Mouse (Mus musculus) midbrain, embryonic 13.5 days (tissue): Measurements from ENCODE around the gene Kras. TPM values are rescaled to one million over a fixed set of nuclear protein-coding genes. Genes with fewer than 3 reads are reported as not detected.

Experiments
- ATAC-seq: fragments of 200-750 bp; cut with Nextera tagmentation; 2 replicates; pipeline ENCODE4 v1.8.0; 2017; ENCODE audit warnings: mild to moderate bottlenecking, moderate TSS enrichment, moderate library complexity
- H3K27ac ChIP-seq: fragments of 300-500 bp; sonication (generic); 2 replicates; pipeline ENCODE4 v1.5.1; 2015; ENCODE audit warnings: inconsistent platforms, mild to moderate bottlenecking, moderate library complexity
- H3K27me3 ChIP-seq: fragments of 300-500 bp; sonication (generic); 2 replicates; pipeline ENCODE4 v1.6.1; 2015; ENCODE audit warnings: mild to moderate bottlenecking, inconsistent platforms
- H3K36me3 ChIP-seq: fragments of 300-500 bp; sonication (generic); 2 replicates; pipeline ENCODE4 v1.6.1; 2015; ENCODE audit warnings: mild to moderate bottlenecking, inconsistent platforms
- H3K4me1 ChIP-seq: fragments of 300-500 bp; sonication (generic); replicated peaks from 2 replicates; pipeline ENCODE4 v1.6.1; 2015; ENCODE audit warnings: inconsistent platforms
- H3K4me2 ChIP-seq: fragments of 300-500 bp; sonication (generic); replicated peaks from 2 replicates; pipeline ENCODE4 v1.6.1; 2015; ENCODE audit warnings: moderate library complexity, mild to moderate bottlenecking, inconsistent platforms
- H3K4me3 ChIP-seq: fragments of 300-500 bp; sonication (generic); replicated peaks from 2 replicates; pipeline ENCODE4 v1.5.1; 2015; ENCODE audit warnings: mild to moderate bottlenecking, inconsistent platforms
- H3K9ac ChIP-seq: fragments of 300-500 bp; sonication (generic); replicated peaks from 2 replicates; pipeline ENCODE4 v1.6.1; 2015; ENCODE audit warnings: mild to moderate bottlenecking, inconsistent platforms
- H3K9me3 ChIP-seq: fragments of 300-500 bp; sonication (generic); 2 replicates; pipeline ENCODE4 v1.6.1; 2016; ENCODE audit warnings: mild to moderate bottlenecking, inconsistent platforms
- WGBS: fragments of 180-500 bp; shearing (Covaris S2); methylation state at CpG from one replicate; pipeline ENCODE4 v1.1.7; 2015; 5-methylcytosine and 5-hydroxymethylcytosine counted together
- polyA plus RNA-seq: library from polyadenylated mRNA; unstranded; fragments of >200 nt; fragmentation: Nextera tagmentation; extraction: Ambion mirVana; gene quantifications from 2 replicates; pipeline ENCODE4 v1.2.1, GENCODE M21; 2015

Kras gene
- polyA plus RNA-seq, result 90.9 and 92.3 TPM in 2 replicates

DNA sequence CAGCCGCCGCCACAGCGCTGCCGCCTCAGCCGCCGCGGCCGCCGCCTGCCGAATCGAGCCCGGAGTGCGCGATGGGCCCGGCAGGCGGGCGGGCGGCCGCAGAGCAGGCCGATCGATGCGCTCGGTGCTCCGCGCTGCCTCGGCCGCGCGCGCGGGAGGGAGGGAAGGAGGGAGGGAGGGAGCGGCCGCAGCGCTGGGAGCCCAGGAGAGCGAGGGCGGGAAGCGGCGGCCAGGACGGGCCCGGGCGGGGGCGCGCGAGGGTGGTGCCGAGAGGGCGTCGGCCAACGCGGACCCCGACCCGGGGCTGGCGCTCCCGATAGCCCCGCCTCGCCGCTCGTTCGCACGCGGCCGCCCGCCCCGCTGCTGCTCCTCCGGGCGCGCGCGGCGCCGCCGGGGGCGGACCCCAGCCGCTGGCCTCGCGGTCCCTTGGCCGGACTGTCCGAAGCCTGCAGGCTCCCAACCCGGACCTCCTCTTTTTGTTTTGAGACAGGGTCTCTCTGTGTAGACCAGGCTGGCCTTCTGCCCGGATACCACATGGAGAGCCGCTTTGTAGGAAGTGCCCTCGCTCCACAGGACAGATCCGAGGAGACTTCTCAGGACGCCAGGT lies at the start of gene Kras:
Gene Kras (minus strand): TSS at position 55 of the 607 bp plus-strand sequence.
- Histone ChIP-seq H3K4me1 (peaks cover 27% of the 10 kb centered on the region), H3K4me2 (peak within 1 kb of the TSS; percentile 67), H3K9ac (peak within 1 kb of the TSS; percentile 94), H3K27me3 (0 out of 2 replicates have a peak, but pooled peaks cover 6% of the 10 kb centered on the region), H3K4me3 (peak within 1 kb of the TSS; percentile 90), H3K36me3 (peaks cover 4% of the 10 kb centered on the region; the same call in 1 of the 2 replicates), H3K9me3 (no peaks in the 10 kb centered on the region), H3K27ac (peak within 1 kb of the TSS; percentile 90)
- under 1% methylated on average over 33 of the region's 83 CpGs for WGBS
- peak; percentile 94 for ATAC-seq

DNA sequence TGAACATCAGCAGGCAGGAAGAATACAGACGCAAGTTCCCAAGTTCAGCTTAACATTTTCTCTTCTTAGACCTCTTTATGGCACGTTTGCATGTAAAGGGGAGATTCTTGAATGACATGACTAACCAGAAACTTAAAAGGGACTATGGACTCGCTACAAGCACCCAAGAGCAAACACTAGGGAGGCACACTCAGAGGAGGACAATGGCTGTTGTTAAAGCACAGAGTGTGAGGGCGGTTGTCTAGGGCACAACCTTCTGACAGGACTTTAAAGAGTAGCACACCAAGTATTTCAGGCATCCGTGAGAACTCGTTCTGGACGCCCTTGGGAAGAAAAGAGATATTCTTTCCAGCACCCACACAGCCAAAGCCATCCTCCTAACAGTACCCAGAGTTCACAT lies 47.6 kb upstream of the Kras start:
- H3K27me3 ChIP-seq, result 0 out of 2 replicates have a peak, but pooled peaks cover 1% of the 10 kb centered on the region
- no peak overlapping the region for H3K4me3 ChIP-seq
- no peaks in the 10 kb centered on the region for H3K4me1 ChIP-seq
- H3K4me2 ChIP-seq, result no peak overlapping the region
- no peak for ATAC-seq
- no peaks in the 10 kb centered on the region for H3K36me3 ChIP-seq
- no peak overlapping the region for H3K9ac ChIP-seq
- no peak overlapping the region for H3K27ac ChIP-seq
- WGBS, result 66% methylated on average over 7 of the region's 7 CpGs
- H3K9me3 ChIP-seq, result no peaks in the 10 kb centered on the region

DNA sequence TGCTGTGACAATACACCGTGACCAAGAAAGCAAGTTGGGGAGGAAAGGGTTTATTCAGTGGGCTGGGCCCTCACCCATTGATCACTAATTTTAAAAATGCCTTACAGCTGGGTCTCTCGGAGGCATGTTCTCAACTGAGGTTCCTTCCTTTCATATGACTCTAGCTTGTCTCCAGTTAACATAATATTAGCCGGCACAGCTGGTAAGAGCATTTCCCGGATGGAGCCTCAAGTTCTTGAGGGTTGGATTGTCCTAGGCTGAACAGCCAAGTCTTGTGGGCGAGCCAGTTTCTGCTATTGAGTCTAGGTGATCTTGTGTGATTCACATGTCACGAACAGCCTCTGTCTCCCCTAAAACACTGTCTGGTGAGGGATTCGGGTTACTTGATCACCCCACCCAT lies 46.9 kb upstream of the Kras start:
- no peak overlapping the region for H3K9ac ChIP-seq
- WGBS, result 90% methylated on average over 7 of the region's 7 CpGs
- H3K27me3 ChIP-seq, result no peaks in the 10 kb centered on the region
- no peak overlapping the region for H3K4me3 ChIP-seq
- H3K4me1 ChIP-seq, result no peaks in the 10 kb centered on the region
- H3K27ac ChIP-seq, result no peak overlapping the region
- ATAC-seq, result no peak
- no peak overlapping the region for H3K4me2 ChIP-seq
- no peaks in the 10 kb centered on the region for H3K9me3 ChIP-seq
- H3K36me3 ChIP-seq, result no peaks in the 10 kb centered on the region

DNA sequence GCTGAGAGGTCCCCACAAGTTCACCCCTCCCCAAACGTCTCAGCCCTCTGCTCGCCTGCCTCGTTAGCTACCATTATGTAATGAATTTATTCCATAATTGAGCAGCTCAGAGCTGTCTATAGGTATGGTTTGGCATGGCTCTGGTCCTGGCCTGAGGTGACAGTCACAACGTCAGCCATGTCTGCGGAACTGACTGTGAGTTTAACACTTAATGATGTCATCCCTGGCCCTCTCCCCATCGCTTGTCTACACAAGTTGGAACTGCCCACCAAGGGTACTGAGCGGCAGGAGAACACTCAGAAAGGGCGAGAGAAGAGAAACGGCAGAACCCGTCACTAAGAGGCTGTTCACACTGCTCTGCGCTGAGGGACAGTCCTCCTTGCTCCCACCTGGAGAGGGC lies 45.1 kb upstream of the Kras start:
- Histone ChIP-seq H3K4me1 (no peaks in the 10 kb centered on the region), H3K9ac (no peak overlapping the region), H3K9me3 (no peaks in the 10 kb centered on the region), H3K4me2 (no peak overlapping the region), H3K27ac (no peak overlapping the region), H3K36me3 (no peaks in the 10 kb centered on the region), H3K27me3 (no peaks in the 10 kb centered on the region), H3K4me3 (no peak overlapping the region)
- ATAC-seq, result no peak
- 82% methylated on average over 11 of the region's 11 CpGs for WGBS

DNA sequence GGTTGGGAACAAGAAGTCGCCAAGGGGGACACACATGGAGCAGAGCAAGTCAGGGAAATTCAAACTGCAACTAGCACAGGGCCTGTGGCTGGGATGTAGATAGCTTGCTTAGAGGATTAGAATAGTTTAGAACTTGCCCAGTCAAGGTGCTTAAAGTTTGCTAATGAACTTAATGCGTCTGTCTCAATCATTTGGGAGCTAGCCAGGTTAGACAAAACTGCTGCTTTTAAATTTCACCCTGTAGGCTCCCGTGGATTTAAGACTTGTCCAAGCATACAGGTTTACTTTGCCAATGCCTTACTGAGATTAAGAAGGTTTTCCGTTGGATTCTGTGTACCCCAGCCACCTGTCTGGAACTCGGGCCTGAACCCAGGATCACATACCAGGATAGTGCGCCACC lies 43.1 kb upstream of the Kras start:
- WGBS, result 79% methylated on average over 6 of the region's 6 CpGs
- Histone ChIP-seq H3K27ac (no peak overlapping the region), H3K27me3 (no peaks in the 10 kb centered on the region), H3K4me2 (no peak overlapping the region), H3K9me3 (no peaks in the 10 kb centered on the region), H3K4me3 (no peak overlapping the region), H3K4me1 (no peaks in the 10 kb centered on the region), H3K9ac (no peak overlapping the region), H3K36me3 (no peaks in the 10 kb centered on the region)
- no peak for ATAC-seq

DNA sequence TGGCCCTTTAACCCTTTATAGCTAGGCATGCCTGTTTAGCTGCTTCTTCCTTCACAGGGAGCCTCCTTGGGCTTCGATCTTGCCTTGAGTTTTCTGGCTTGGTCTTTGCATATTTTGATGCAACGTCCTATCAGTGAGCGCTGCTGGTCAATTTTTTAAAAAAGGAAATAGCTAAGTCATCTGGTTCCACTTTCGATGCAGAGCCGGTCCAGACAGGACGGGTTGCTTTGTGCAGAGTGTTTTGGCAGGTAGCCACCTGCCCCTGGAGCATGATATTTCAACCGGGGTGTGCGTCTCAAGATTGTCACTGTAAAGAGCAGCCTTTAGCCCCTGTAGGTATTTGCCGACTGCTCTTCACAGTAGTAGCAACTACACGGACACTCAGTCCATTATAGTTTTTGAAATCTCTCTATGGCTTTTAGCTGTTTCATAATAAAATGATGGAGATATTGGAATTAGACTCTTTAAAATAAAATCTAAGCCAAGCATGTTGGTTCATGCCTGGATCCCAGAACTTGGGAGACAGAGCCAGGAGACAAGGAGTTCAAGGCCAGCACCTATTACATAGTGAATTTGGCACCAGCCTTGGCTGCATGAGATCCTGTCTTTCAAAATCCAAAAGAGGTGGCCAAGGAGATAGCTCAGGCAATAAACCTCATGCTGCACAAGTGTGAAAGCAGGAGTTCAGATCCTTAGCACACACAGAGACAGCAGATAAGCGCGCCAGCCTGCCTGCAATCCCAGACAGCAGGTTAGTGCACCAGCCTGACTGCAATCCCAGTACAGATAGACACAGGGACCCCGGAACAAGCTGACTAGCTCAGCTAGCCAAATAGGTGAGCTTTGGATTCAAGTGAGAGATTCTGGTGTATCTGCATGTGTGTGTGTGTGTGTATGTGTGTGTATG lies 41.6 kb upstream of the Kras start:
- H3K9me3 ChIP-seq, result no peaks in the 10 kb centered on the region
- H3K27me3 ChIP-seq, result no peaks in the 10 kb centered on the region
- H3K4me2 ChIP-seq, result no peak overlapping the region
- H3K9ac ChIP-seq, result no peak overlapping the region
- no peak for ATAC-seq
- no peaks in the 10 kb centered on the region for H3K36me3 ChIP-seq
- no peak overlapping the region for H3K4me3 ChIP-seq
- H3K4me1 ChIP-seq, result no peaks in the 10 kb centered on the region
- H3K27ac ChIP-seq, result no peak overlapping the region
- 88% methylated on average over 13 of the region's 13 CpGs for WGBS

DNA sequence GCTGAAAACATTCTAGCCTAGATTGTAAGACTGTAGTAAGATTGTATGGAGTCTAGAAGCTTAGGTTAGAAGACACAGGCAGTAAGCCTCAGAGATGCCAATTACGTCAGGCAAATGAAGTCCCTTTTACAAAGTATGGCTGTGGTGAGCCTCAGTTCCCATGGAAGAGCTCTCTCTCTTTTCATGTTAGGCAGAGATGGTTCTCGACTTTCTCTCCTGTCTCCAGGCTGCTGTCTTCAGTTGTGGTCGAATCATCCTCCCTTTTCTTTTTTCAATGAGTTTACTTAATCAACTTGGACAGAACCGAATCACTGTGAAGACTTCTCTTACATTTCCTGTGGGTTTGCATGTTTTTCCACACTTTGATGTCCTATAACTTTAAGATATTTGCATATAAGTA lies 35.6 kb upstream of the Kras start:
- Histone ChIP-seq H3K4me3 (no peak overlapping the region), H3K9ac (no peak overlapping the region), H3K27me3 (no peaks in the 10 kb centered on the region), H3K9me3 (no peaks in the 10 kb centered on the region), H3K27ac (no peak overlapping the region), H3K36me3 (no peaks in the 10 kb centered on the region), H3K4me1 (no peaks in the 10 kb centered on the region), H3K4me2 (no peak overlapping the region)
- no peak for ATAC-seq
- 80% methylated on average over 4 of the region's 4 CpGs for WGBS

DNA sequence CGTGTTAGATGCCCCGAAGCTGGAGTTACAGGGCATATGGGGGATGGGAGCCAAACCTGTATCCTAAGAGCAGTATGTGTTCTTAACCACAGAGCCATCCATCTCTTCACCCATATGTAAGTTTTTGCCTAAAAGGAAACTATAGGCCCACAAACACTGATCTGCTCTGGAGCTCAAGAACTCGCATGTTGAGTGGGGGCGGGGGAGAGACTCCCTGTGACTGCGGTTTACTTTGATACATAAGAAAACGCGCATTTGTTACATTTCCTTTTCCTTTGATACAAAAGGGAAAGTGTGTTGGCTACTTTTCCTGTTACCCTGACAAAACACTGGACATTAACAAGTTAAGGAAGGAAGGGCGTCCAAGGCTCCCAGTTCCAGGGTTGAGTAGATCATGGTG lies 34.2 kb upstream of the Kras start:
- H3K4me1 ChIP-seq, result no peaks in the 10 kb centered on the region
- no peaks in the 10 kb centered on the region for H3K27me3 ChIP-seq
- no peak overlapping the region for H3K27ac ChIP-seq
- H3K4me2 ChIP-seq, result no peak overlapping the region
- no peak for ATAC-seq
- no peaks in the 10 kb centered on the region for H3K36me3 ChIP-seq
- H3K9ac ChIP-seq, result no peak overlapping the region
- 93% methylated on average over 8 of the region's 8 CpGs for WGBS
- no peaks in the 10 kb centered on the region for H3K9me3 ChIP-seq
- no peak overlapping the region for H3K4me3 ChIP-seq

DNA sequence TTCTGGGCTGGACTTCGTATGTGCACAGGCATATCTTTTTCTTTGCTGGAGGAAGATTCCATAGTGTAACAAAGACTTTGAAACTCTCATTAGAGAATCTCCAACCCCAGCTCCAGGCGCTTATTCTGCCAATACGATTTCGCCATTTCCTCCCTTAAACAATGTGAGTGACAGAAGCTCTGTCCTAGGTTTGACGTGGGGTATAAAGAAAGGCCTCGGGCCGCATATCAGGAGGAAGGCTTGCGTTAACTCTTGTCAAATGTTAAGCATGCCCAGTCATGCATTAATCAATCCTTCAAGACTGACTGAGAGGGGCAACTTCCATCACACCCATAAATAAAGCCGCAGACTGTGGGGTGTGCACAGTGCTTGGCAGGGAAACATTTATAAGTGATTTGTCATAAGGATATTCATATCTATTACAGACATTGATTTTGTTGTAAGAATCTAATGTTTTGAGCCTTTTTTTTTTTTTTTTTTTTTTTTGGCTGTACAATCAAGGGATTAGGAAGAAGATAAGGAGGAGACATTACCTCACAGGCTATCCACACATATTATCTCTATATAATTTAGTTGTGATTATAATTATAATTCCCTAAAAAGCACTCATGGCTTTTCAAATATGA lies 27.2 kb upstream of the Kras start:
- 41% methylated on average over 9 of the region's 9 CpGs for WGBS
- Histone ChIP-seq H3K4me1 (peaks cover 7% of the 10 kb centered on the region; the same call in 1 of the 2 replicates), H3K4me2 (no peak overlapping the region), H3K9me3 (no peaks in the 10 kb centered on the region), H3K27me3 (no peaks in the 10 kb centered on the region), H3K9ac (no peak overlapping the region), H3K27ac (no peak overlapping the region), H3K36me3 (no peaks in the 10 kb centered on the region), H3K4me3 (no peak overlapping the region)
- ATAC-seq, result no peak

DNA sequence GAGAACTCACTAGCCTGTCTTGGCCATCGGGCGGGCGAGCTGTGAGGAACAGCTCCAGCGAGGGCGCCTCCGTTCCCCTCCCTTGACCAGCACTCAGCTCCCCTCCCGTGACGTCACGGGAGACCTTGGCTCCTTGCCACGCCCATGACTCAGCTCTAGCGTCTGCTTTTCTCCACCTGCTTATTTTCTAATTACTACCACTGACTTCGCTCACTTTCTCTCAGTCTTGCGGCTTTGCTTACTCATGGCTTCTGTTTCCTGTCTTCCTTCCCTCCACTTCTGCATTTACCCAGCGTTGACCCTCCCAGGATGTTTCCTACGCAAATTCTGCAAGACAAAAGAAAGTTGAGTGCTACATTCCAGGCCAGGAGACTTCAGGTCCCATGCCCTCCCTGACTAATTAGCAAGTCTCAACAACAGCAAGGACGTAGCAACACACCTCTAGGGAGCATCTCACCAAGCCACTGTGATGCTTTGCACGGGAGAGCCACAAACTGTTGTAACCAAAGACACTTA lies 26.3 kb upstream of the Kras start:
- H3K27ac ChIP-seq, result no peak overlapping the region
- H3K27me3 ChIP-seq, result no peaks in the 10 kb centered on the region
- H3K9me3 ChIP-seq, result no peaks in the 10 kb centered on the region
- H3K4me2 ChIP-seq, result peak overlapping the region; percentile 32
- ATAC-seq, result 0 out of 2 replicates have a peak, but pooled peaks have one; percentile 37
- WGBS, result 5% methylated on average over 17 of the region's 17 CpGs
- no peak overlapping the region for H3K9ac ChIP-seq
- peaks cover 7% of the 10 kb centered on the region; the same call in 1 of the 2 replicates for H3K4me1 ChIP-seq
- no peak overlapping the region for H3K4me3 ChIP-seq
- no peaks in the 10 kb centered on the region for H3K36me3 ChIP-seq

DNA sequence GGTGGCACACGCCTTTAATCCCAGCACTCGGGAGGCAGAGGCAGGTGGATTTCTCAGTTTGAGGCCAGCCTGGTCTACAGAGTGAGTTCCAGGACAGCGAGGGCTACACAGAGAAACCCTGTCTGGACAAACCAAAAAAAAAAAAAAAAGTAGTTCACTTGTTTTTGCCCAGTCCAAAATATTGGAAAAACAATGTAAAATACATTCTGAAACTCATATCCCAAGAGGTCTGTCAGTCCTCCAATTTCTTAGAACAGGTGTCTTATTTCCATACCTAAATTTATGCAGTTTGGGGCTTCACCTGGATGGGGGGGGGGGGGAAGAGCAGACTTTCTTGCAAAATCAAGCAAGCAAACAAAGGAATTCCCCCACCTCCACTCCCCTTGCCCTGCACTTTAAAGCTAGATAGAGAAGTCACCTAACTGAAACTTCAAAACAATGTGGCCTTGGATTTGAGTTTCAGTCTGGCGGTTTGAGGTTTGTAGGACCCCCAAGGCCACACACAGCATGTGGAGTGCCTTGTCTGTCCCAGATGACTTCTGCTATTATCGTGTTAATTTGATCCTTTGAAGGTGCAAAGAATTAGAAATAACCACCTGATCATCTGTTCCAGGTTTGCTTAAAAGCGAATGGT lies 25.7 kb upstream of the Kras start:
- Histone ChIP-seq H3K36me3 (no peaks in the 10 kb centered on the region), H3K9ac (no peak overlapping the region), H3K4me3 (no peak overlapping the region), H3K27ac (no peak overlapping the region), H3K9me3 (no peaks in the 10 kb centered on the region), H3K4me2 (peak overlapping the region; percentile 32), H3K27me3 (no peaks in the 10 kb centered on the region), H3K4me1 (peaks cover 7% of the 10 kb centered on the region; the same call in 1 of the 2 replicates)
- 54% methylated on average over 6 of the region's 6 CpGs for WGBS
- ATAC-seq, result no peak
